Mouse (Mus musculus): ENCODE results near the gene Dpm2. TPM values are rescaled to one million over a fixed set of nuclear protein-coding genes. Genes with fewer than 3 reads are reported as not detected.

Gene Dpm2
- total RNA-seq, 2 experiments from 2014 or later: 77.6 to 84.0 TPM

DNA sequence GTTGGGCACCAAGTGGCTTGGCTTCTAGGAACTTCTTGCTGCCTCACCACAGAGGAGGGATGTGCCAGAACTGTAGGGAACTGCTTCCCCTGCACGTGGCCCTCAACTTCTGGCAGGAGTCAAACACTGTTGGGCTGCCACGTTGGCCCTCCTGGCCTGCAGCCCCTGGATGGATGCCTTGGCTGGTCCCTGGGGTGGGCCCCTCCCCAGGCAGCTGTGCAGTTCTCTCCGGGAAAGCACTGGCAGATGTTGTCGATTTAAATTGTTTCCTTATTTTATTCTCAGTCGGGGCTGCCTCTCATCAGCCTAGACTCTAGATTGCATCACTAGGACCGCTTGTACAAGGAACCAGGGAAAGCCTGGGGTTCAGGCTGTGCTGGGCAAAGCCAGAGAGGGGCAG, 20.9 kb upstream of the Dpm2 start:
- H3K4me3 ChIP-seq: no peak overlapping the region
- peak overlapping the region; percentile 54; the same call in 1 of the 2 replicates for H3K27ac ChIP-seq
- no peak for DNase-seq (ENCODE audit: low spot score in 2 of 2)
- no peak for TF ChIP-seq CTCF (conservative IDR thresholded peaks at IDR 0.05)

- H3K27ac ChIP-seq: peak overlapping the region; percentile 25; the same call in 1 of the 2 replicates
- DNase-seq (ENCODE audit: low spot score in 2 of 2): no peak
- no peak for TF ChIP-seq CTCF (conservative IDR thresholded peaks at IDR 0.05)
These were observed 19.4 kb upstream of the Dpm2 start for GRCm38 (mm10) chr2:32551236-32551635.

DNA sequence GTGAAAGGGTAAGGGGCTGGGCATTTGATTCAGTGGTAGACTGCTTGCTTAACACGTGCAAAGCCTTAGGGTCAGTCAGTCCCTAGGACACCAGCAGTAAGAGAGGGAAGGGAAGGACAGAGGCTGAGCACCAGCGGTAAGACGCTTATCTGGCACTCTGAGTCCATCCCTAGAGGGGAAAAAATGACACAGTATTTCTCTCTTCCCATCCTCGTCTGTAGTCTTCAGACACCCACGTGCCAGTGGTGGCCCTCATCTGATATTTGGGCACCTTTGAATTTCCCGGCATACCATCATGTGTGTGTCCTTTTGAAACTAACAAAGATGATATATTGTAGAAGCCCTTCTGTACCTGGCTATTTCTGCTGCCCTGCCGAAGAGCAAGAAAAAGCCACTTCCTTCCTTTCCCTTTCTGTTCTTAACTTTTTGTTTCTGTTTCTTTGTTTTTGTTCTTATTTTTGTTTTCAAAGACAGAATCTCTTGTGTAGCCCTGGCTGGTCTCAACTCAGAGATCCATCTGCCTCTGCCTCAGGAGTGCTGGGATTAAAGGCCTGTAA, 17.0 kb upstream of the Dpm2 start:
- Histone ChIP-seq H3K4me3 (no peak overlapping the region), H3K27ac (peak overlapping the region; percentile 55; the same call in 1 of the 2 replicates)
- no peak for TF ChIP-seq CTCF (conservative IDR thresholded peaks at IDR 0.05)
- no peak for DNase-seq (ENCODE audit: low spot score in 2 of 2)

More at GRCm38 (mm10) chr2:32551236-32551635, 19.4 kb upstream of the Dpm2 start:
- no peak overlapping the region for H3K4me3 ChIP-seq

DNA sequence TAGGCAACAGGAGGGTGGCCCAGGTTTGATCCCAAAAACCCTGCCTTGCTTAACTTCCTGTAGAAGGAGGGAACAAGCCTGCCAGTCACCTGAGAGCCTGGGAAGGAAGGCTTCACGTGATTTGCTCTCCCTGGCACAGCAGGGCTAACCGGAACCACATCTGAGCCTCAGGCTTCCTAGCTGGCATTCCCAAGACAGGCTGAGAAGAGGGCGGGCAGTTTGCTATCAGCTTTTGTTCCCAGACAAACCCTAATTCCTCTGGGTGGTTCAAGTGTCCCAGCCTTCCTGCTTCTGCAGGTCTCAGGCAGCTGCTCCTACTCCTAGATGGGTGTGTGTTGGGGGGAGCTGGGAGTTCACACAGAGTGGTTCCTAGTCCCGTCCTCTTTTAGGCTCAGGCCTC, 15.2 kb upstream of the Dpm2 start:
- TF ChIP-seq CTCF (conservative IDR thresholded peaks at IDR 0.05): no peak
- no peak for DNase-seq (ENCODE audit: low spot score in 2 of 2)
- Histone ChIP-seq H3K4me3 (no peak overlapping the region), H3K27ac (peak overlapping the region; percentile 63; the same call in 1 of the 2 replicates)

- Histone ChIP-seq H3K4me3 (no peak overlapping the region), H3K27ac (peak overlapping the region; percentile 63)
- TF ChIP-seq CTCF (conservative IDR thresholded peaks at IDR 0.05): no peak
- DNase-seq (ENCODE audit: low spot score in 2 of 2): no peak
These were observed 14.6 kb upstream of the Dpm2 start for GRCm38 (mm10) chr2:32556019-32556418.

- H3K27ac ChIP-seq: peak overlapping the region; percentile 90
- 0 out of 2 replicates have a peak, but pooled peaks have one; percentile 4 for TF ChIP-seq CTCF (conservative IDR thresholded peaks at IDR 0.05)
- peak overlapping the region; percentile 23; the same call in 1 of the 2 replicates for H3K4me3 ChIP-seq
- DNase-seq (ENCODE audit: low spot score in 2 of 2): peak in 1 of 2 experiments; percentile 60
These were observed 11.1 kb upstream of the Dpm2 start for GRCm38 (mm10) chr2:32559570-32559969.

DNA sequence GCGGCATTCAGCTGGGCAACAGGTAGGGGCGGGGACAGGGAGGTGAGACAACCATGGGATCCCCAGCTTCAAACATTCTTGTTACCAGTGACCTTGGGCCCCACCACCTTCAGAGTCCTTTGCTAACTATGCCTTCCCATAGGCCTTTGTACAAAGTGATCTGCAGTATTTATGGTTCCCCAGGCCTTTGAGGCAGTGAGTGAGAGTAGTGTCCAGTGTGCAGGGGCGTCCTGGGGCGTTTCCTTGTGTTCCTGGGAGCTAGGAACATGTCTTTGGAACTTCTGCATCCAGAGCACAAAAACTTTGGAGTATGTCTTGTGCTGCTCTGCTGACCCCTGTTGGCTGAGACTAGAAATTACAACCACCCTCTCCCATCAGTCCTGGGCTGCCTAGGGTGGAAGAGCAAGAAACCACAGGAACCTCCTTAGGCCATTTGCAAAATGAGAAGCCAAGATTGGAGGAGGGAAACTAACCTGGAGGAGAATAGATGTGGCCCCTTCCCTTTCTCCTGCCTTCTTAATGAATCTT, 4.1 kb upstream of the Dpm2 start:
- peak; percentile 69 to 70 for DNase-seq (ENCODE audit: low spot score in 2 of 2)
- no peak overlapping the region for H3K4me3 ChIP-seq
- peak; percentile 95 for TF ChIP-seq CTCF (conservative IDR thresholded peaks at IDR 0.05)
- no peak overlapping the region for H3K27ac ChIP-seq

- no peak for TF ChIP-seq CTCF (conservative IDR thresholded peaks at IDR 0.05)
- no peak for DNase-seq (ENCODE audit: low spot score in 2 of 2)
- Histone ChIP-seq H3K4me3 (no peak overlapping the region), H3K27ac (peak overlapping the region; percentile 77)
These were observed 2.5 kb upstream of the Dpm2 start for GRCm38 (mm10) chr2:32568149-32568548.

GRCm38 (mm10) chr2:32568941-32569340, 1.7 kb upstream of the Dpm2 start:
- DNase-seq (ENCODE audit: low spot score in 2 of 2): no peak
- H3K4me3 ChIP-seq: no peak overlapping the region
- TF ChIP-seq CTCF (conservative IDR thresholded peaks at IDR 0.05): no peak
- H3K27ac ChIP-seq: peak overlapping the region; percentile 77

GRCm38 (mm10) chr2:32572196-32572595, 1.5 kb downstream of the Dpm2 start:
- TF ChIP-seq CTCF (conservative IDR thresholded peaks at IDR 0.05): no peak
- peak overlapping the region; percentile 92; the same call in 1 of the 2 replicates for H3K4me3 ChIP-seq
- no peak for DNase-seq (ENCODE audit: low spot score in 2 of 2)
- H3K27ac ChIP-seq: no peak overlapping the region

- TF ChIP-seq CTCF (conservative IDR thresholded peaks at IDR 0.05): no peak
- Histone ChIP-seq H3K4me3 (peak within 1 kb of the TSS; percentile 58), H3K27ac (peak within 1 kb of the TSS; percentile 61)
- no peak for DNase-seq (ENCODE audit: low spot score in 2 of 2)
These were observed 3.8 kb downstream of the Dpm2 start, which contains the start of gene Pip5kl1 for GRCm38 (mm10) chr2:32574497-32574896. Gene Pip5kl1, plus strand, starts transcription at chr2:32574797.

- Histone ChIP-seq H3K27ac (peak overlapping the region; percentile 61), H3K4me3 (peak overlapping the region; percentile 58)
- DNase-seq (ENCODE audit: low spot score in 2 of 2): peak; percentile 76 to 81
- peak; percentile 90 for TF ChIP-seq CTCF (conservative IDR thresholded peaks at IDR 0.05)
These were observed 4.4 kb downstream of the Dpm2 start for GRCm38 (mm10) chr2:32574901-32575585.

GRCm38 (mm10) chr2:32575586-32576160, 5.0 kb downstream of the Dpm2 start, which contains the start of gene 9430097D07Rik:
Gene 9430097D07Rik, minus strand, starts transcription at chr2:32575684.
- Histone ChIP-seq H3K27ac (peak within 1 kb of the TSS; percentile 61), H3K4me3 (peak within 1 kb of the TSS; percentile 58)
- no peak for TF ChIP-seq CTCF (conservative IDR thresholded peaks at IDR 0.05)
- DNase-seq (ENCODE audit: low spot score in 2 of 2): peak; percentile 66 to 74

Data from layer of hippocampus, adult 2 months (tissue).